17 mouse cellular contexts compared by ENCODE assay signal in genomic region chr3:52354203-52354602, GRCm38 (mm10).
"Had no signal": no experiment of that assay in that cellular context is flagged by ENCODE, and none has a peak within 500 bp of the region (broad histone marks: within the 10 kb centered on the region; RNA-seq: fewer than 3 reads in every experiment).

No protein-coding gene starts in this region.

- H3K27me3 ChIP-seq: lung, embryonic 15.5 days; midbrain, embryonic 13.5 days; midbrain, embryonic 15.5 days; neural tube, embryonic 12.5 days; stomach, embryonic 15.5 days had no signal

- H3K9me3 ChIP-seq: lung, embryonic 15.5 days; megakaryocyte, embryonic 14.5 days; midbrain, embryonic 13.5 days; midbrain, embryonic 15.5 days; neural tube, embryonic 12.5 days; stomach, embryonic 15.5 days had no signal

- H3K36me3 ChIP-seq: lung, embryonic 15.5 days; midbrain, embryonic 13.5 days; midbrain, embryonic 15.5 days; neural tube, embryonic 12.5 days; stomach, embryonic 15.5 days had no signal

- H3K4me2 ChIP-seq: lung, embryonic 15.5 days; midbrain, embryonic 11.5 days; midbrain, embryonic 13.5 days; midbrain, embryonic 15.5 days; neural tube, embryonic 12.5 days; stomach, embryonic 15.5 days had no signal

- H3K9ac ChIP-seq: lung, embryonic 15.5 days; midbrain, embryonic 13.5 days; midbrain, embryonic 15.5 days; neural tube, embryonic 12.5 days; stomach, embryonic 15.5 days had no signal

- H3K27ac ChIP-seq: lung, embryonic 15.5 days; macrophage; midbrain, embryonic 13.5 days; midbrain, embryonic 15.5 days; neural tube, embryonic 12.5 days; stomach, embryonic 15.5 days; stomach, postnatal 0 days had no signal

- ATAC-seq: lung, postnatal 0 days; midbrain, embryonic 13.5 days; midbrain, embryonic 15.5 days had no signal

- H3K4me3 ChIP-seq: lung, embryonic 15.5 days; megakaryocyte, embryonic 14.5 days; midbrain, embryonic 13.5 days; midbrain, embryonic 15.5 days; neural tube, embryonic 12.5 days; stomach, embryonic 15.5 days had no signal

- H3K4me1 ChIP-seq: megakaryocyte, embryonic 14.5 days; midbrain, embryonic 13.5 days; midbrain, embryonic 15.5 days; neural tube, embryonic 12.5 days had no signal

- DNase-seq: lung, adult 2 months; lung, postnatal 14 days; lung, postnatal 36 days; right cerebral cortex, postnatal 14 days; thymus, adult 2 months; thymus, postnatal 25 days; thymus, postnatal 4 days had no signal
